Mouse (Mus musculus): ENCODE measurements around the gene Tdrd7.

Tdrd7 gene

GRCm38 (mm10) chr4:45964771-45965439 lies at the start of gene Tdrd7:
Tdrd7 (plus strand) TSS chr4:45965334.
- DNase-seq = no peak

GRCm38 (mm10) chr4:45917091-45917490 lies 48.0 kb upstream of the Tdrd7 start:
- no peak for DNase-seq

GRCm38 (mm10) chr4:45921663-45922435 lies 43.3 kb upstream of the Tdrd7 start:
- DNase-seq = no peak

GRCm38 (mm10) chr4:45924011-45924410 lies 41.1 kb upstream of the Tdrd7 start:
- no peak for DNase-seq

GRCm38 (mm10) chr4:45928561-45928960 lies 36.6 kb upstream of the Tdrd7 start:
- no peak for DNase-seq

- DNase-seq = peak; percentile 4
Measured at GRCm38 (mm10) chr4:45941628-45942044, 23.5 kb upstream of the Tdrd7 start.

DNA sequence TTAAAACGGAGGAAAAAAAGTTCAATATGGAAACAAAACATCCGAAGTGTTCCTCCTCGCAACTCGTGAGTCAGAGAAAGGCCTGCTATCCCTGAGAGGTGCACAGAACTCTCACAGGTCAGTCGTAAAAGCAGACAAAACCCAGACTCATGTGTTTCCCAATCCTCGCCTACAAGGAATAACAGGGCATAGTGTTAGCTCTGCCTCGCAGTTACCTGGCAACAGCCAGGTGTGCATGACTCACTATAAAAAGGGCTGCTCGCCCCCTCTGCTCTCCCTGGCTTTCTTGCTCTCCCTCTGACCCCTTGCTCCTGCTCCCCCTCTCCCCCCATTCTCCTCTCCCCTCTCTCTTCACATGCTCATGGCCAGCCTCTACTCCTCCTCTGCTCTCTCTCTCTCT lies 17.4 kb upstream of the Tdrd7 start:
- no peak for DNase-seq

- no peak for DNase-seq
Measured at GRCm38 (mm10) chr4:45949109-45949848, 15.9 kb upstream of the Tdrd7 start.

DNA sequence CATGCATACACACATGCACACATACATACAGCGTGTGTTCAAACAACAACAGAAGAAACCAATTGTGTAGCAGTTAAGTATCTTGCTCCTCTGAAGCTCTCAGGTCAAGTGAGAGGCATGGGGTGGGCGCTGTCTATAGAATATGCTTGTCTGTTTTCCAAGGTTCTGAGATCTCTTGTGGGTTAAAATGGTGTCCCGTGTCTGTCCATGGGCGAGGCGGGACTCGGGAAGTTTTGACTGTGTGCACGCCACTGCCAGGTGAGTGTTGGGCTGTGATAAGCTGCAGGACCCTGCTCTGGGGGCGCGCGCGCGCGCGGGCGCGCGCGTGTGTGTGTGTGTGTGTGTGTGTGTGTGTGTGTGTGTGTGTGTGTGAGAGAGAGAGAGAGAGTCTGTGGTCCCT lies 13.3 kb upstream of the Tdrd7 start:
- no peak for DNase-seq

DNA sequence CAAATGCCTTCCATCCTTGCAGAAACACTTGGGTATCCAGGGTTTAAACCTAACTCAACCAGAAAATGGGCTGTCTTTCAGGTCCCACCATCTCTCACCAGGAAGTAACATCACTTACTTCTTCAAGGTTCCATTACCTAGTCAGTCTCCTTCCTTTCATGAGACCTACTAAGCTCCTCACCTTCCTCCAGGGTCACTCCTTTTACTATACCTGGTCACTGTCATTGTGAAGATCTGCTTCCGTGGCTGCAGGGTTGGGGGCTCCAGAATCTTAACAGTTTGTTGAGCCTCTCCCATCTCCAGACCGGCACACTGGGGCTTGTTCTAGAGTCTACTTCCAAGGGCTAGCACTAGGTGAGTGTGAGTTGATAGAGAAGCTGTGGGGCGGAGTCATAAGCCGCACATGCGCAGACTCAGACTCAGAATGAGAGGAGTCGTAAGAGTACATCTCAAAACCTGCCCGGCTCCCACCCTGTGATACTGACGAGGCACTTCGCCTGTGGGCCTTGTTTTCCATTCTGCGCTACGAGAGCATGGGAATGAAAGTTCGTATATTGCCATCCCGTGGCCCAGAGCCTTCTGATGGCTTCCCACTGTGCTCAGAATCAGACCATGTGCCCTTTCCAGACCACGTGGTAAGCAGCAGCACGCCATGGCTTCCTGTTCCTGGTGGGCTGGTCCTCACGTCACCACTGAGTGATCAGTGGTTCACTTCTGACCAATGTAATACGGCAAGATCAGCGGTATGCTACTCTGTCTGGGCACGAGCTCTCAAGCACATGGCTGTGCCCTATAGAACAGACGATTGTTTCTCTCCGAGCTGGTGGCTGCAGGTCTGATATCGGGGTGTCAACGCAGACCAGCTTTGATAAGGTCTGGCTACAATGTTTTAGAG lies 11.9 kb upstream of the Tdrd7 start:
- no peak for DNase-seq

- no peak for DNase-seq
Measured at GRCm38 (mm10) chr4:45955235-45955634, 9.9 kb upstream of the Tdrd7 start.

DNA sequence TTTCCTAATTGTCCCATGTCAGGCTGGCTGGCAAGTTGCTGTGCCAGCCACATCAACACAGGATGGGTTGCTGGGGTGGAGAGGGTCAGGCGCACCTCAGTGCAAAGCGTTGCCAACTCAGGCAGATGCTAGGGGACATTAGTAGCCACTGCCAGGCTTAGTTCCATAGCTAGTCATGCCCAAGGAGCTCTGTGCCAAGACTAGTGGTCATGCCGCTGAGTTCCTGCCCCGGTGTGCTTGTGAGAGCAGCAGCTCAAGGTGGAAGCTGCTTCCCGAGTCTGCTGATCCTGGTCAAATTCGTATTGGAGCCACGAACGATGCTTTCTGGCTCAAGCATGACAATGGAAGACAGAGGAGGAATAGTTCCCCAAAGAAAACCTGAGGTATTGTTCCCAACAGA lies 9.0 kb upstream of the Tdrd7 start:
- no peak for DNase-seq

- DNase-seq = no peak
Measured at GRCm38 (mm10) chr4:45956706-45957105, 8.4 kb upstream of the Tdrd7 start.

GRCm38 (mm10) chr4:45965737-45966447 lies 758 bp downstream of the Tdrd7 start:
- DNase-seq = no peak

DNA sequence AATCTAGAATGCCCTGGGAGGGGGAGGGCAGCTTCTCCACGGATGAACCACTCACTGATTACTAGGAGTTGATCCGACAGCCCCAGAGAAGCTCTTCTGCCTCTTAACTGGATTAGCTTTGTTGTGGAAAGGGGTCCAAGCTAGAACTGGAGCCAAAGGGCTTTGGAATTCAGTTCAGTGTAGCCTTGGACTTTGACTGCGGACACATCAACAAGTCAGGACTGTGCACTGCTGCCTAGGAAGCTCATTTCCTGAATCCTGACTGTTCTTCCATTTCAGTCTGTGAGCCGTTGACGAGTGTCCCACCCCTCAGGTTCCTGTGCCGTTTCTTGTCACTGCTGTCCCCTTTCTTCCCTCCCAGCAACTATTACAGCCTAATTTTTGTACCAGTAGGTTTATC lies 1.6 kb downstream of the Tdrd7 start:
- DNase-seq = no peak

- no peak for DNase-seq
Measured at GRCm38 (mm10) chr4:45967479-45968341, 2.6 kb downstream of the Tdrd7 start.

GRCm38 (mm10) chr4:45969051-45969450 lies 3.9 kb downstream of the Tdrd7 start:
- DNase-seq = no peak

DNA sequence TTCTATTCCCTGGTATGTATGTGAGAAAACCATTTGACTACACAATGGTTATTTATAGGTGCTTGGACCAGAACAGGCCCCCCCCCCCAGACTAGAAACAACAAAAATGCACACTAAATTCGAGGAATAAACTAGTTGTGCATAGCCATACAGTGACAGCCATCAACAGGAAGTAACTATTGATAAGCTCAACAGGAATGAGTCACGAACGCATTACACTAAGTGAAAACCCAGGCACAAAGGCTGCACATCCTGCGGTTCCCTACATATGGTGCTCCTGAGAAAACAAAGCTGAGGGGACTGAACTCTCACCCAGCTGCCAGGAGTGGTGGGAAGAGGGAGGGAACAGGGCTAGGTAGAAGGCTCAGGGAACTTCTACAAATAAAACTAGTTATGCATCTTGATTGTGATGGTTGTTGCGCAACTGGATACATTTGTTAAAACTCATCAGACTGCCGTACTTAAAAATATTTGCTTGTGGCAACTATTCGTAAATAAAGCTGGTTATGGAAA lies 5.0 kb downstream of the Tdrd7 start:
- no peak for DNase-seq

DNA sequence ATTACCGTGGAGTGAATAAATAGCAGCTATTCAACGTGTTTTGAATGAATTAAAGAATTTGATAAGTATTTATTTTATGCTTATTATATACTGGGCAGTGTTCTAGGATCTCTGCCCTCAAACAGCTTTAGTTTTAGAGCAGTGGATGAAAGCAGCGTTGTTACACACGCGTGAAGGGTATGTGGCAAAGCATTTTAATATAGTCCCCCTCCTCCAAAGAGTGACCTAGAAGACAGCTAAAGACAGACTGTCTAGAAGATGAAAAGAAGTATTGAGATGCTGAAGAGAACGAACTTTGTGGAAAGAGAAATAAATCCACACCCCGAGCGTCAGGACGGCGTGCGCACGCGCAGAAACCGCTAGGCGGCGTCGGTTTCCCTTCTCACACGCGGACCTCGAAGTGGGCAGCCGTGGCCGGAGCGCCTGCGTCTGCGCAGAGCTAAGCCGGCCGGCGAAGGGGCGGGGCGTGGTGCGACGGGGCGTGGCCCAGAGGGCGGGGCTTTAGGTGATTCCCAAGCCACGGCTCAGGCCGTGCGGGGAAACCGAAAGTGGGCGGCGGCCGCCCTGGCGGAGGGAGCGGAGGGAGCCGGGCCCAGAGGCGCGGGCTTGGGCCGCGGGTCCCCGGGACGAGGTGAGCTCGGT lies 6.8 kb downstream of the Tdrd7 start:
- DNase-seq = peak; percentile 99

GRCm38 (mm10) chr4:45972448-45972854 lies 7.3 kb downstream of the Tdrd7 start:
- DNase-seq = no peak

Data from cerebellum, adult 11 months (tissue).